Mouse (Mus musculus) neural tube, embryonic 15.5 days (tissue): Measurements from ENCODE around the gene Pak6. TPM values are rescaled to one million over a fixed set of nuclear protein-coding genes. Genes with fewer than 3 reads are reported as not detected.

Experiments used
- ATAC-seq: fragments of 200-750 bp; cut with Nextera tagmentation; 2 replicates; pipeline ENCODE4 v1.8.0; 2017; ENCODE audit warnings: mild to moderate bottlenecking, moderate TSS enrichment, moderate library complexity; ENCODE audit not compliant: low FRiP score
- H3K27ac ChIP-seq: fragments of 300-500 bp; sonication (generic); replicated peaks from 2 replicates; pipeline ENCODE4 v1.5.1; 2015; ENCODE audit warnings: mild to moderate bottlenecking, inconsistent platforms
- H3K27me3 ChIP-seq: fragments of 300-500 bp; sonication (generic); replicated peaks from 2 replicates; pipeline ENCODE4 v1.6.1; 2015; ENCODE audit warnings: inconsistent platforms
- H3K36me3 ChIP-seq: fragments of 300-500 bp; sonication (generic); 2 replicates; pipeline ENCODE4 v1.6.1; 2015; ENCODE audit warnings: inconsistent platforms
- H3K4me1 ChIP-seq: fragments of 300-500 bp; sonication (generic); 2 replicates; pipeline ENCODE4 v1.6.1; 2015; ENCODE audit warnings: inconsistent platforms
- H3K4me2 ChIP-seq: fragments of 300-500 bp; sonication (generic); 2 replicates; pipeline ENCODE4 v1.6.1; 2015; ENCODE audit warnings: inconsistent platforms, mild to moderate bottlenecking, moderate library complexity
- H3K4me3 ChIP-seq: fragments of 300-500 bp; sonication (generic); replicated peaks from 2 replicates; pipeline ENCODE4 v1.5.1; 2015; ENCODE audit warnings: mild to moderate bottlenecking, inconsistent platforms
- H3K9ac ChIP-seq: fragments of 300-500 bp; sonication (generic); replicated peaks from 2 replicates; pipeline ENCODE4 v1.6.1; 2015; ENCODE audit warnings: mild to moderate bottlenecking, inconsistent platforms
- H3K9me3 ChIP-seq: fragments of 300-500 bp; sonication (generic); replicated peaks from 2 replicates; pipeline ENCODE4 v1.6.1; 2016; ENCODE audit warnings: inconsistent platforms
- WGBS: fragments of 180-500 bp; shearing (Covaris S2); methylation state at CpG from one replicate; pipeline ENCODE4 v1.1.7; 2015; ENCODE audit warnings: mixed read lengths; 5-methylcytosine and 5-hydroxymethylcytosine counted together
- polyA plus RNA-seq: library from polyadenylated mRNA; unstranded; fragments of >200 nt; fragmentation: Nextera tagmentation; extraction: Ambion mirVana; gene quantifications from 2 replicates; pipeline ENCODE4 v1.2.1, GENCODE M21; 2015

Pak6 gene
- polyA plus RNA-seq, 1 experiment from 2014 or later, result 42.4 TPM

DNA sequence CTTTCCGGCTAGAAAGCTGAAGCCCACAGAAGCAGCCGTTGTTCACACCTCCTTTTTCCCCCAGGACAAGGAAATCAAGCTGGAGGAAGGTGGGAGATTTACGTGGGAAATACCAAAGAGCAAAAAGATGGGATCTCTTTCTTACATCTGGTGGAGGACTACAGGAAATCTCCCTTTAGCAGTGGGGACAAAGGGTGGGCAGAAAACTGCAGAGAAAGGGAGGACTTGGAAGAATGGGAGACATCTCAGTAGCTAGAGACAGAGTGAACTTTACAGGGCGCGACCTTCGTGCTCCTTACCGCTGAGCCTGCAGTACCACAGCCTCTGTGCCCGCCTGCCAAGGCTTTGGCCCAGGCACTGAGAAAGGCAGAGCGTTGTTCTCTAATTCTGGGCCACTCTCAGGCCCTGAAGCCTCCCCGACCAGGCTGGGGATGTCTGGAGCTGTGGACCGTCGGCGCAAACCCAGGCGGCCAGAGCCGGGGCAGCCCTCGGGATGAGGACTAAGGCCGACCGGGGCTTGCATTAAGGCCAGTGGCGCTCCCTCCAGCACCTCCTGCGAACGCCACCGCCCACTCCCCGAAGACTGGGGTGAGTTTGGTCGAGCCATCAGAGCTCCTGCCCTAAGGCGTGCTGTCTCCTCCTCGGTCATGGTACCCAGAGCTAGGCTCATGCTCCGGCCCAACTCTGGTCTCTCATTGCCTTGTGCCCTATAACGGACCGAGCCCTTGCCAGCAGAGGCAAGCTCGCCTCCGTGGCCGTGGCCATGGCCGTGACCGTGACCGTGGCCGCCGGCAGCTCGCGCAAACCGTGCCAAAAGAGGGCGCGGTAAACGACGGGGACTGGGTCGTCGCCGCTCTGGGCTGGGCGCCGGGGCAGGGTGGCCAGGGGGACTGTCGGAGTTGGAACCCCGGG, 39.1 kb downstream of the Pak6 start:
- H3K4me3 ChIP-seq, result peak overlapping the region; percentile 39
- no peak overlapping the region for H3K27ac ChIP-seq
- no peaks in the 10 kb centered on the region for H3K36me3 ChIP-seq
- peaks cover 44% of the 10 kb centered on the region for H3K4me1 ChIP-seq
- peak overlapping the region; percentile 31; the same call in 1 of the 2 replicates for H3K9ac ChIP-seq
- H3K9me3 ChIP-seq, result no peaks in the 10 kb centered on the region
- 0 out of 2 replicates have a peak, but pooled peaks have one; percentile 15 for ATAC-seq
- 5% methylated on average over 51 of the region's 51 CpGs for WGBS
- H3K4me2 ChIP-seq, result peak overlapping the region; percentile 70
- H3K27me3 ChIP-seq, result peaks cover 91% of the 10 kb centered on the region

DNA sequence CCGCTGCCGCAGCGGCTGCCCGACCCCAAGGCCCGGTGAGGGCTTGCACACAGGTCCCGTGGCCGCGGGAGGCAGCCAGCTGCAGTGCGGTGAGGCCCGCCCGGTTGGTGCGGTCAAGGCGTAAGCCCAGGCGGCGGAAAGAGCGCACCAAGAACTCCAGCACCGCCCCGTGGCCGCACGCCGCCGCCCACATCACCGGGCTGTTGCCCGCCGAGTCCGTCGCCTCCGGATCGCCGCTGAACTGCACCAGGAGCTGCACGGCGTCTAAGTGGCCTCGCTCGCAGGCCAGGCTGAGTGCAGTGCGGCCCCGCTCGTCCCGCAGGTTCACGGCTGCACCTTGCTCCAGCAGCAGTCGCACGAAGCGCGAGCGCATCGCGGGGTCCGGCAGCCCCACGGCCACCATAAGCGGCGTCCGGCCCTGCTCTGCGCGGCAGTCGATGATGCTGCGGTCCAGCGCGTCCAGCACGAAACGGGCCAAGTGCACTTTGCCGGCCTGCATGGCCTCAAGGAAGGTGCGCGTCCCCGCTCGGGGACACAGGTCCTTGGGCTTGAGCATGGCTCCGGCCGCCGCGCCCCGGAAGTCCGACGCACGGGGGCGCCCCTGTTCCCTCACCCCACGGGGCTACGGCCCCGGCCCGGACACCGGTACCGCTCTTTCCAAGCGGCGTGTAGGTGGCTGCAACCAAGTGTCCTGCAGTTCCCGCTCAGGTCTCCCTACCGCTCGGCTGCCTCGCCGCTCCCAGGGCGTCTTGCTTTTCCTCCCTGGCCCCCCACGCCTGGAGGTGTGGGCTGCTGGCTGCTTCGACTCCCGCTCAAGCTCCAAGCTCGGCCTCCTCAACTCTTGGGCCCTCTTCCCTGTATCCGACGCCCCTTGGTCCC, 40.0 kb downstream of the Pak6 start:
- Histone ChIP-seq H3K27ac (no peak overlapping the region), H3K36me3 (no peaks in the 10 kb centered on the region), H3K4me3 (peak overlapping the region; percentile 39), H3K4me2 (peak overlapping the region; percentile 70), H3K27me3 (peaks cover 94% of the 10 kb centered on the region), H3K4me1 (peaks cover 37% of the 10 kb centered on the region), H3K9ac (peak overlapping the region; percentile 31), H3K9me3 (no peaks in the 10 kb centered on the region)
- peak; percentile 9; the same call in 1 of the 2 replicates for ATAC-seq
- WGBS, result under 1% methylated on average over 92 of the region's 93 CpGs

DNA sequence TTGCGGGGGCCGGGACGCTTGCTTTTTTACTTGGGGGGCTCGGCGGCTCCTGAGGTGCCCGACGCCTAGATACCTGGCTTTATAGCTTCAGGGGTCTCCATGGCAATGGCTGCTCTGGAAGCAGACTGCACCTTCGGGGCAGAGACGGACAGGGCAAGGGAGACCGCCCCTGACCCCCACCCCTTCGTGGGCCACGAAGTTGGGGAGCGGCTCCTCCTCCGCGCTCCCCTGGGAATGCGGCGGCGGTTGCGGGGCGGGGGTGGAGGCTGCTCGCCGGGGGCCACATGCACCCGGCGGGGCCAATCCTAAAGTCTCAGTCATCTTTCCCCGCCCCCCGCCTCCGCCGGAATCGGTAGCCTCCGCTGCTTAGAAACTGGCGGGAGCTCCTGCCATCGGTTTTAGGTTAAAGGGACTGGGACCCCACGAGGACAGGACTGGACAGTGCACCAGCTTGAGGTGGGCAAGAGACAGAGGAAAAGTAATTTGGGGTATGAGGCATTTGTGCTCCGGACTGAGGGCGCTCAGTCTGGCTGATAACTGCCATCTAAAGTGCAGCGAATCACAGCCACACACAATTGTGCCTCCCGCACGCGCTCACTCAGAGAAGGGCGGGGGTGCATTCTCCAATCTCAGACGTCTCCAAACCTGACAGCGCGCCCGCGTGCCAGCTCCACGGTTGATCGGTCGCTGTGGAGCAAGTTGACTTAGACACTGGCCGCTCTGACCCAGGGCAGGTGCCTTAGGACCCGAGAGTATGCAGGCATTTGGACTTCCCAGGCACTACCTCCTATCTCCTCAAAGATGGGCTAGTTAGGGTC, 41.0 kb downstream of the Pak6 start, which contains the start of gene Ankrd63:
Ankrd63 (minus strand) TSS at position 51 of the 818 bp plus-strand sequence.
- under 1% methylated on average over 49 of the region's 50 CpGs for WGBS
- Histone ChIP-seq H3K27me3 (peaks cover 100% of the 10 kb centered on the region), H3K4me1 (peaks cover 35% of the 10 kb centered on the region), H3K27ac (no peak within 1 kb of the TSS), H3K4me3 (peak within 1 kb of the TSS; percentile 39), H3K9me3 (no peaks in the 10 kb centered on the region), H3K9ac (peak within 1 kb of the TSS; percentile 31), H3K36me3 (no peaks in the 10 kb centered on the region), H3K4me2 (peak within 1 kb of the TSS; percentile 70)
- ATAC-seq, result no peak

DNA sequence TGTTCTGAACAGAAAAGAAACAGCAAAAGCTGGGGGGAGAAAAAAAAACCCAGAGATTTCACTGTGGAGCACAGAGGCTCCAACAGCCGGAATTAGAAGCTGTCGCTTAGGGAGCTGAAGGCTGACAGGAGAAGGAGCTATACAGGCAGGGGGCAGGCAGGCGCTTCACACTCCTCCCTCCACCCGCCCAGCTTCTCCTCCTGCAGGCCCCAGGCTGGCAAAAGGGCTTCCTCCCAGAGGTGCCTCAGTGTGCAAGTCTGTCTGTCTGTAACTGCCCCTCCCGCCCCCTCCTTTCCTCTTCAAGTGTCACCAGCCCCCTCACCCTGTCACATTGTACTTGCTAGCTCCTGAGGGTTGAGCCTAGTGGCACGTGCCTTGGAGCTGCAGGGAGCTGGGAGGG, 43.3 kb downstream of the Pak6 start:
- ATAC-seq, result no peak
- H3K4me2 ChIP-seq, result no peak overlapping the region
- H3K9me3 ChIP-seq, result no peaks in the 10 kb centered on the region
- WGBS, result 11% methylated on average over 6 of the region's 6 CpGs
- H3K36me3 ChIP-seq, result no peaks in the 10 kb centered on the region
- H3K4me3 ChIP-seq, result no peak overlapping the region
- peaks cover 91% of the 10 kb centered on the region for H3K27me3 ChIP-seq
- no peak overlapping the region for H3K9ac ChIP-seq
- peaks cover 33% of the 10 kb centered on the region for H3K4me1 ChIP-seq
- no peak overlapping the region for H3K27ac ChIP-seq

DNA sequence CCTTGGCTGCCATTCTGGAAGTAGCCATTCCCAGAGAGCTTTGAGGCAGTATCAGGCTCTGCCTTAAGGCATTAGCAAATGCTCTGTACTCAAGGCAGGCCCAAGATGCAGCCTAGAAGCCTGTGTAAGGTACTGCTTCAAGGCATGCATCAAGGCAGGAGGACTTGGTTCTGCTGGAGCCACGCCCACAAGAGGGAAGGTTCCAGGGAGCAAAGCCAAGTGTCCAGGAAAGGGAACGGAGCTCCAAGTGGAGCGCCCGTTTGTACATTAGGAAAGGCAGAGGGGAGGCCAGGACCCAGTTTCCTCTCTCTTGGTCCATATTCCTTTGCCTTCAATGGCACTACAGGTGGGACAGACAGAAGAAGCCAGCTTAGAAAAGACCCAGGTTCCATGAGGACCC, 45.4 kb downstream of the Pak6 start:
- no peak for ATAC-seq
- Histone ChIP-seq H3K9me3 (no peaks in the 10 kb centered on the region), H3K4me1 (peaks cover 24% of the 10 kb centered on the region), H3K9ac (no peak overlapping the region), H3K4me3 (no peak overlapping the region), H3K27ac (no peak overlapping the region), H3K36me3 (no peaks in the 10 kb centered on the region), H3K4me2 (no peak overlapping the region), H3K27me3 (peaks cover 91% of the 10 kb centered on the region)
- 85% methylated on average over 4 of the region's 4 CpGs for WGBS

DNA sequence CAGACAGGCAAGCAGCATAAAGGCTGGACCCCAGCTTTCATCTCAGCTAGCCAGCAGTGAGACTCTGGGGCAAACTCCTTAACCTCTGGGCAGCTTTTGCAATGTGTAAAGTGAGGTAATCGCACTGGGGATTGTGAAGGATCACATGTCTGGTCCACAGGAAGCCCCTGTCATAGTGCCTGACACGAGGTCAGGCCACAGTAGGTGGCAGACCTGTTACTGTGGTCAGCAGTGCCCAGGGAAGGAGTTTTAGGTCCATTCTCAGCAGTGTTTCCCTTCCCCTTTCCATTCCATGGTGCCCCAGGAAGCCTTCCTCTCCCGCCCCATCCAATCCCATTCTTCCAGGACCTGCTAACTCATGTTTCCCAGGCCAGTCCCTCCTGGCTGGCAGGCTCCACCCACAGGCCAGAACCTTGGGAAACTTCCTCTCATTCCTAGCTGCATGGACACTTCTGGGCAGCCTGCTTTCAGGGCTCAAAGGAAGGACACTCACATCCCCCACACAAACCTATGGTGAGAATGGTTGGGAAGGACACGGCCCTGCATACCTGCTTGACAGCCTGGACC, 46.6 kb downstream of the Pak6 start:
- Histone ChIP-seq H3K9ac (no peak overlapping the region), H3K9me3 (no peaks in the 10 kb centered on the region), H3K4me2 (no peak overlapping the region), H3K27ac (no peak overlapping the region), H3K27me3 (peaks cover 81% of the 10 kb centered on the region), H3K4me1 (peaks cover 19% of the 10 kb centered on the region), H3K36me3 (no peaks in the 10 kb centered on the region), H3K4me3 (no peak overlapping the region)
- 40% methylated on average over 4 of the region's 4 CpGs for WGBS
- no peak for ATAC-seq

DNA sequence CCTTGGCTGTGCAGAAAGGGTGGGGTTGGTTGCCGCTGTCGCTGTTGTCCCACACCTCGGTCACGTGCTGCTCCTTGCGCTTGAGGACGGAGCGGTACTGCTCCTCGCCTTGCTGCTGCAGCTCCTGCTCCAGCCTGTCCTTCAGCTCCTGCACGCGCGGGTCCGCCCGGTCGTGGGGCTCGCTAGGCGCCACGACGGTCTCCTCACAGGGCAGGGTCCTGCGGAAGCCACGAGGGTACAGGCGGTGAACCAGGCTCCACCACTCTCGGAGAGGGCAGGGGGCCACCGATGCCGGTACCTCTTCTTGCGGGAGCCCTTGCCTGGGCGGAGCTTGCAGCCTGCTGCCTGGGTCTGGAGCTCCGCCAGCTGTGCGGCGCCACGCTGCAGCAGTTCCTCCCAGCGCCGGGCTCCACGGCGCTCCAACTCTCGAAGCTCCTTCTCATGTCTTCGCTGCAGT, 48.0 kb downstream of the Pak6 start:
- peak; percentile 76 for ATAC-seq
- 1% methylated on average over 36 of the region's 36 CpGs for WGBS
- H3K36me3 ChIP-seq, result no peaks in the 10 kb centered on the region

DNA sequence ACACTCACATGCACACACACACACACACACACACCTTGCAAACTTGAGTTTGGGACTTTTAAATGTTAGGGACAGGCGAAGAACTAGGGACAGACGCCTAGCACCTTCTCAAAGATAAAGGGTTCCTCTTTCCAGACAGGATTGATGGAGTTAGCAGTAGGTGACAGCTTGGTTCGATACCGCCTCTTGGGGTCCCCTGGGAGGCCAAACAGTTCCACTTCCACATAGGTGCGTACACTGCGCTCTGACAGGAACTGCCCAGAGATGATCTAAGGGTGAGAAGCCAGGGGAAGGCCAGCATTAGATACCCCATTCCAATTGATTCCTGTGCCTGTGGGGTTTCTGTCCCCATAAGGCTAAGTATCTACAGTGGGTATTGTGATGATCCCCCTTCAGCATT, 50.5 kb downstream of the Pak6 start:
- no peaks in the 10 kb centered on the region for H3K9me3 ChIP-seq
- no peak overlapping the region for H3K9ac ChIP-seq
- no peaks in the 10 kb centered on the region for H3K36me3 ChIP-seq
- WGBS, result 93% methylated on average over 6 of the region's 6 CpGs
- H3K4me1 ChIP-seq, result peaks cover 19% of the 10 kb centered on the region
- H3K27ac ChIP-seq, result no peak overlapping the region
- ATAC-seq, result no peak
- H3K27me3 ChIP-seq, result peaks cover 42% of the 10 kb centered on the region
- no peak overlapping the region for H3K4me2 ChIP-seq
- H3K4me3 ChIP-seq, result no peak overlapping the region

More for the DNA sequence above, 48.0 kb downstream of the Pak6 start:
- no peak overlapping the region for H3K27ac ChIP-seq
- H3K4me1 ChIP-seq, result peaks cover 19% of the 10 kb centered on the region
- H3K4me3 ChIP-seq, result peak overlapping the region; percentile 49
- peak overlapping the region; percentile 95 for H3K4me2 ChIP-seq
- H3K27me3 ChIP-seq, result peaks cover 68% of the 10 kb centered on the region
- peak overlapping the region; percentile 59 for H3K9ac ChIP-seq
- H3K9me3 ChIP-seq, result no peaks in the 10 kb centered on the region

DNA sequence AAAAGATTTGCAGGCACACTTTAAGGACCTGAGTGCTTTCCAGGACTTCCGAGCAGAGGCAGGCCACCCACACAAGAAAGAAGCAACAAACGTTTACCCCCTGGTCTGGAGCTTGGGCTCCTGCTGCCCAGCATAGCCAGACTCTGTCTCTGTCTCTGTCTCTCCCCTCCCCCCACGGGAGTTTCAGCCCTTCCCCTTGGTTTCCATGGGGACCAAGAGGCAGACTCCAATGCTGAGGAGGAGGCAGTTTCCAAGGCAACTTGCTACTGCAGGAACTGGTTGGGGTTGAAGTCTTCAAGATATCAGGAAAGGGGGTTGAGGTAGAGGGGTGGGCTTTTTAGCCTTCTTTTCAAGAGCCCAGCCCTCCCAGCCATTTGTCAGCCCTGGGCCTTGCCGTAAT, 51.1 kb downstream of the Pak6 start:
- no peak overlapping the region for H3K9ac ChIP-seq
- H3K4me1 ChIP-seq, result peaks cover 19% of the 10 kb centered on the region
- peaks cover 36% of the 10 kb centered on the region for H3K27me3 ChIP-seq
- no peak overlapping the region for H3K4me2 ChIP-seq
- H3K9me3 ChIP-seq, result no peaks in the 10 kb centered on the region
- WGBS, result 22% methylated on average over 4 of the region's 4 CpGs
- H3K4me3 ChIP-seq, result no peak overlapping the region
- H3K27ac ChIP-seq, result no peak overlapping the region
- ATAC-seq, result peak; percentile 23; the same call in 1 of the 2 replicates
- no peaks in the 10 kb centered on the region for H3K36me3 ChIP-seq

DNA sequence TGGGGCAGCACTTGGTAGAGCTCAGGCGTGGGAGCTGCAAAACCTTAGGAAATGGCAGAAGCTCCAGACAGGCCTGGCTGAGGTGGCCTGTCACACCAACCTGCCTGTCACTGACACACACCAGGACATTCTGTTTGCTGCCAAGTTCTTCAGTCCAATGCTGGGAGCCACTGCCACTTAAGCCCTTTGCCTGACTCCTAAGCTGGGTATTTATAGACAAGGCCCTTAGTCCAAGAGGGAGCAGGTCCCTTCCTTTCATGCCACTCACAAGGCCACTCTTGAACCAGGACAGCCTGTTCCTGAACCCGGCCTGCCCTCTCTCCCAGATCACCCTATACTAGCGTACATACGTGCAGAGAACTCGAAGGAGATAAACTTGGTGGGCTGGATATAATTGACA, 53.6 kb downstream of the Pak6 start:
- Histone ChIP-seq H3K4me2 (no peak overlapping the region), H3K9me3 (no peaks in the 10 kb centered on the region), H3K4me1 (peaks cover 6% of the 10 kb centered on the region; the same call in 1 of the 2 replicates), H3K4me3 (no peak overlapping the region), H3K9ac (no peak overlapping the region), H3K36me3 (no peaks in the 10 kb centered on the region), H3K27me3 (peaks cover 21% of the 10 kb centered on the region), H3K27ac (no peak overlapping the region)
- 89% methylated on average over 5 of the region's 5 CpGs for WGBS
- ATAC-seq, result no peak
